Mouse (Mus musculus): Measurements from ENCODE around the gene Cdip1. TPM values are rescaled to one million over a fixed set of nuclear protein-coding genes. Genes with fewer than 3 reads are reported as not detected.

Cdip1 gene
- polyA plus RNA-seq, 1 experiment from 2014 or later, result 91.1 TPM

DNA sequence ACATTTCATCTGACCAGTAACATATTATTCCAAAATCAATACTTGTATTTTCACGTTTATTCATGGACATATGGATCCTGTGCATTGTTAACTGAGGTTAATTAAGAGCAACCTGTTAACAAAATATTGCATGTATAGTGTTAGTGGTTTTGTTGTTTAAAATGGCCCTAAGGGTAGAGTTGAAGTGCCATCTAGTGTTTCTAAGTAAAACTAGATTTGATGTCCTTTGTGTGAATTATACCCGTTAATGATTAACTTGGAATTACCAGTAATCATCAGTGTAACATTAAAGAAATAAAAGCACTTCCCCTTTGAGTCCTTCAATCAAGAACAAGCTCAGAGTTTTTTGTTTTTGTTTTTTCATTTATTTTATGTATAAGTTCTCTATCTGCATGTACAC is 1.2 kb upstream of the Cdip1 start:
- Histone ChIP-seq H3K4me2 (no peak overlapping the region), H3K27me3 (no peaks in the 10 kb centered on the region), H3K9ac (no peak overlapping the region), H3K36me3 (no peaks in the 10 kb centered on the region), H3K27ac (no peak overlapping the region), H3K4me3 (no peak overlapping the region), H3K4me1 (peaks cover 19% of the 10 kb centered on the region), H3K9me3 (no peaks in the 10 kb centered on the region)
- ATAC-seq (ENCODE audit: borderline replicate concordance, extremely low read depth, low FRiP score, low TSS enrichment), result no peak
- WGBS, result 67% methylated on average over 2 of the region's 2 CpGs

- H3K4me1 ChIP-seq, result peaks cover 32% of the 10 kb centered on the region
- peak overlapping the region; percentile 93 for H3K27ac ChIP-seq
- WGBS, result under 1% methylated on average over 29 of the region's 29 CpGs
- H3K4me2 ChIP-seq, result peak overlapping the region; percentile 71
- no peaks in the 10 kb centered on the region for H3K9me3 ChIP-seq
- peak overlapping the region; percentile 80 for H3K9ac ChIP-seq
- H3K4me3 ChIP-seq, result peak overlapping the region; percentile 80
- no peaks in the 10 kb centered on the region for H3K36me3 ChIP-seq
- H3K27me3 ChIP-seq, result no peaks in the 10 kb centered on the region
- ATAC-seq (ENCODE audit: borderline replicate concordance, extremely low read depth, low FRiP score, low TSS enrichment), result peak; percentile 46
Observed at GRCm38 (mm10) chr16:4789311-4789768, 752 bp downstream of the Cdip1 start.

GRCm38 (mm10) chr16:4788176-4788575 is 1.9 kb downstream of the Cdip1 start:
- ATAC-seq (ENCODE audit: borderline replicate concordance, extremely low read depth, low FRiP score, low TSS enrichment), result no peak
- Histone ChIP-seq H3K9ac (no peak overlapping the region), H3K4me1 (peaks cover 32% of the 10 kb centered on the region), H3K36me3 (no peaks in the 10 kb centered on the region), H3K9me3 (no peaks in the 10 kb centered on the region), H3K27me3 (no peaks in the 10 kb centered on the region), H3K4me3 (peak overlapping the region; percentile 80), H3K4me2 (peak overlapping the region; percentile 71), H3K27ac (no peak overlapping the region)

DNA sequence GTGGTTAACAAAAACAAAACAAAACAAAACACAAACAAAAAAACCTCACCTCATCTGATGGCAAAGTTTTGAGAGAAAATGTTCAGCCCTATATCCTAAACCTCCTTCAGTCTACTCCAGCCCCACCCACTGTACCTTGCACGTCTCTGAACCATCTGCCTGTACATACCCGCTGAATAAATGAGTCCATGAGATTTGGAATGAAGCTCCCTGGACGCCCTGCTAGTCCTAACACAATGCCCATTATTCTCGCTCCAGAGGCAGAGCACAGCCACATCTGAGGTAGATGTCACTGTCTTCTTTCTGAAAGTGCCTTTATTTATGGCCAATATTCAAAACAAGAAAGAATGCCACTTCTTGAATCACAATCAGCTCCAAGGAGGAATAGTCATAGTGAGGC is 4.4 kb downstream of the Cdip1 start:
- H3K4me3 ChIP-seq, result no peak overlapping the region
- no peaks in the 10 kb centered on the region for H3K9me3 ChIP-seq
- no peak overlapping the region for H3K9ac ChIP-seq
- H3K4me2 ChIP-seq, result no peak overlapping the region
- H3K27me3 ChIP-seq, result no peaks in the 10 kb centered on the region
- 61% methylated on average over 4 of the region's 4 CpGs for WGBS
- H3K27ac ChIP-seq, result no peak overlapping the region
- no peak for ATAC-seq (ENCODE audit: borderline replicate concordance, extremely low read depth, low FRiP score, low TSS enrichment)
- H3K36me3 ChIP-seq, result no peaks in the 10 kb centered on the region
- peaks cover 40% of the 10 kb centered on the region for H3K4me1 ChIP-seq

DNA sequence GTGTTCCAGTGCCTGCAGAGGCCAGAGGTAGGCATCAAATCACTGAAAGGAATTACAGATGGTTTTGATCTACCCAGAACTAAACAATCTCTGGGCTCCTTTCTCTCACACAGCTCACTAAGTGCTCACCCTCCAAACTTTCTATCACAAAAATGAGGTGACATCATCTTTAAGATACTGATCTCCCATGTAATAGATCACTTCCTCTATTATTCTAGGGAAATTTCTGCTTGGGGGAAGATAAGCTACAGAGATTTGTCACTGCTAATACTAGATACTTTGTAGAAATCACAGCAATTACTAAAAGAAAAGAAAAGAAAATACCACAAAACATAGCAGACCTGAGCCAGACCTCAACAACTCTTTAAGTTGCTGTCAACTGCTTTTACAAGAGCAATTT is 7.6 kb downstream of the Cdip1 start:
- H3K27ac ChIP-seq, result no peak overlapping the region
- no peak for ATAC-seq (ENCODE audit: borderline replicate concordance, extremely low read depth, low FRiP score, low TSS enrichment)
- H3K4me1 ChIP-seq, result peaks cover 24% of the 10 kb centered on the region
- no peak overlapping the region for H3K9ac ChIP-seq
- H3K36me3 ChIP-seq, result no peaks in the 10 kb centered on the region
- no peaks in the 10 kb centered on the region for H3K27me3 ChIP-seq
- H3K9me3 ChIP-seq, result no peaks in the 10 kb centered on the region
- no peak overlapping the region for H3K4me2 ChIP-seq
- no peak overlapping the region for H3K4me3 ChIP-seq

- WGBS, result 61% methylated on average over 5 of the region's 5 CpGs
- Histone ChIP-seq H3K4me1 (peaks cover 22% of the 10 kb centered on the region), H3K4me2 (no peak overlapping the region)
Observed at GRCm38 (mm10) chr16:4781524-4782196, 8.4 kb downstream of the Cdip1 start.

GRCm38 (mm10) chr16:4778940-4779339 is 11.2 kb downstream of the Cdip1 start:
- Histone ChIP-seq H3K9me3 (no peaks in the 10 kb centered on the region), H3K4me1 (peaks cover 8% of the 10 kb centered on the region), H3K4me2 (no peak overlapping the region), H3K9ac (no peak overlapping the region), H3K27ac (no peak overlapping the region), H3K36me3 (0 out of 2 replicates have a peak, but pooled peaks cover 2% of the 10 kb centered on the region), H3K27me3 (no peaks in the 10 kb centered on the region), H3K4me3 (no peak overlapping the region)
- WGBS, result 94% methylated on average over 4 of the region's 4 CpGs
- no peak for ATAC-seq (ENCODE audit: borderline replicate concordance, extremely low read depth, low FRiP score, low TSS enrichment)

More at GRCm38 (mm10) chr16:4781524-4782196, 8.4 kb downstream of the Cdip1 start:
- H3K4me3 ChIP-seq, result no peak overlapping the region
- ATAC-seq (ENCODE audit: borderline replicate concordance, extremely low read depth, low FRiP score, low TSS enrichment), result no peak
- no peaks in the 10 kb centered on the region for H3K27me3 ChIP-seq
- H3K9ac ChIP-seq, result no peak overlapping the region
- no peaks in the 10 kb centered on the region for H3K9me3 ChIP-seq
- H3K27ac ChIP-seq, result no peak overlapping the region
- H3K36me3 ChIP-seq, result 0 out of 2 replicates have a peak, but pooled peaks cover 2% of the 10 kb centered on the region

GRCm38 (mm10) chr16:4777905-4778609 is 12.0 kb downstream of the Cdip1 start:
- H3K9ac ChIP-seq, result no peak overlapping the region
- peaks cover 16% of the 10 kb centered on the region for H3K4me1 ChIP-seq
- WGBS, result 90% methylated on average over 4 of the region's 4 CpGs
- no peaks in the 10 kb centered on the region for H3K27me3 ChIP-seq
- ATAC-seq (ENCODE audit: borderline replicate concordance, extremely low read depth, low FRiP score, low TSS enrichment), result no peak
- no peak overlapping the region for H3K4me2 ChIP-seq
- H3K4me3 ChIP-seq, result no peak overlapping the region
- H3K27ac ChIP-seq, result no peak overlapping the region
- H3K9me3 ChIP-seq, result no peaks in the 10 kb centered on the region
- 0 out of 2 replicates have a peak, but pooled peaks cover 2% of the 10 kb centered on the region for H3K36me3 ChIP-seq

DNA sequence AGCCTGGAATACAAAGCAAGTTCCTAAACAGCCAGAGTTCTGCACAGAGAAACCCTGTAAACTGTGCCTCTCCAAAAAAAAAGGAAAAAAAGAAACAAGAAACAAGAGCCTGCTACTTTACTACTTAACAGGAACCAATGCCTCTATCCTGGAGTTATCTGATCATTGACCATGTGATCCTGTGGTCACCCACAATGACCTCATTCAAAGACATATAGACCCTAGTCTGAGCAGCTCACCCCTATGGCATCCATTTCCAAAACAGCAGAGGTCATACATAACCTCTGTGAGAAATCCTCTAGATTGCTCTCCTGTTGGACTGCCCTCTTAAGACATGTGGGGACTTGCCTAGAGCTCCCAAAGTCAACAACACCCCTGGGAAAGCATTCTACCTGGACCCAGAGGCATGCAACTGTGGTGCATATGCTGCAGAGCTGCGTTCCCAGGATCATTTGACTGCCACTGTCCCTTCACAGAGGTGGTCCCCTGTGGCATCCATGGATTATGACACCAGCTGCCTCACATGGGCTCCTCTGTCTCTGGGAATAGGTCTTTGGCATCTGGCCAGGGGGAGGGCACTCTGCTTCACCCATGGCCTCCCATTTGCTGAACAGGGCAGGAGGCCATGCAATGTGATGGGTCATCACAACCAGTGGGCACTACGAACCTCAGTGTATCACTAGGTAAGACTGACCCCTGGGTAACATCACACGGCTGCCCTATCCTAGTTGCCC is 12.8 kb downstream of the Cdip1 start:
- peaks cover 17% of the 10 kb centered on the region for H3K4me1 ChIP-seq
- H3K9ac ChIP-seq, result no peak overlapping the region
- 0 out of 2 replicates have a peak, but pooled peaks cover 2% of the 10 kb centered on the region for H3K36me3 ChIP-seq
- no peak overlapping the region for H3K4me3 ChIP-seq
- H3K27ac ChIP-seq, result no peak overlapping the region
- H3K9me3 ChIP-seq, result no peaks in the 10 kb centered on the region
- 95% methylated on average over 3 of the region's 3 CpGs for WGBS
- no peak for ATAC-seq (ENCODE audit: borderline replicate concordance, extremely low read depth, low FRiP score, low TSS enrichment)
- no peaks in the 10 kb centered on the region for H3K27me3 ChIP-seq
- H3K4me2 ChIP-seq, result no peak overlapping the region

GRCm38 (mm10) chr16:4773289-4773970 is 16.7 kb downstream of the Cdip1 start:
- H3K27ac ChIP-seq, result no peak overlapping the region
- no peak overlapping the region for H3K9ac ChIP-seq
- no peak overlapping the region for H3K4me3 ChIP-seq
- H3K27me3 ChIP-seq, result no peaks in the 10 kb centered on the region
- H3K4me2 ChIP-seq, result no peak overlapping the region
- peaks cover 23% of the 10 kb centered on the region for H3K36me3 ChIP-seq
- peaks cover 9% of the 10 kb centered on the region for H3K4me1 ChIP-seq
- no peak for ATAC-seq (ENCODE audit: borderline replicate concordance, extremely low read depth, low FRiP score, low TSS enrichment)
- H3K9me3 ChIP-seq, result no peaks in the 10 kb centered on the region
- WGBS, result 50% methylated on average over 1 of the region's 1 CpGs

- no peaks in the 10 kb centered on the region for H3K27me3 ChIP-seq
- ATAC-seq (ENCODE audit: borderline replicate concordance, extremely low read depth, low FRiP score, low TSS enrichment), result no peak
- H3K4me1 ChIP-seq, result peaks cover 8% of the 10 kb centered on the region
- H3K4me2 ChIP-seq, result no peak overlapping the region
- no peak overlapping the region for H3K9ac ChIP-seq
- H3K4me3 ChIP-seq, result no peak overlapping the region
- no peak overlapping the region for H3K27ac ChIP-seq
- H3K36me3 ChIP-seq, result peaks cover 65% of the 10 kb centered on the region
- no peaks in the 10 kb centered on the region for H3K9me3 ChIP-seq
- 94% methylated on average over 5 of the region's 5 CpGs for WGBS
Observed at GRCm38 (mm10) chr16:4768719-4769118, 21.4 kb downstream of the Cdip1 start.

All from lung, embryonic 15.5 days (tissue).